Mouse (Mus musculus): Measurements from ENCODE around the gene Xpo5. TPM values are rescaled to one million over a fixed set of nuclear protein-coding genes. Genes with fewer than 3 reads are reported as not detected.

Gene Xpo5
- polyA plus RNA-seq, 1 experiment from 2014 or later: 43.4 TPM

DNA sequence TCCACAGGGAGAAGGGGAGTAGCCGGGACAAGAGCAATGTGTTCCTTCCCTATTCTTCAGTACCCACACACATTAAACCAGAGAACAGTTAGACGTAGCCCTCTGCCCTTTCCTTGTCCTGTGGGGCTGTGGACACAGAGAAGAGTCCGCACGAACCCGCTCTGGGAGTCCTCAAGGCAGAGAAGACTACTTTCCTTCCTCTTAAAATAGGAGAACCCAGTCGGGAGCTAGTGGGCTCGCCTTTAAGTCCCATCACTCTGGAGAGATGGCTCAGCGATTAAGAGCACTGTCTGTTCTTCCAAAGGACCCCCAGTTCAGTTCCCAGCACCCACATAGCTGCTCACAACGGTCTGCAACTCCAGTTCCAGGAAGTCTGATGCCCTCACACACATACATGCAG, 40.9 kb upstream of the Xpo5 start:
- Histone ChIP-seq H3K9ac (peak overlapping the region; percentile 74), H3K4me2 (replicated peaks) (peak overlapping the region; percentile 65), H3K27ac (no peak overlapping the region), H3K9me3 (ENCODE audit: control insufficient read depth, low read length) (no peaks in the 10 kb centered on the region), H3K36me3 (replicated peaks; ENCODE audit: control insufficient read depth, insufficient read depth) (peaks cover 36% of the 10 kb centered on the region), H3K27me3 (ENCODE audit: control insufficient read depth, insufficient read depth, low read length) (no peaks in the 10 kb centered on the region), H3K4me1 (replicated peaks; ENCODE audit: control insufficient read depth, insufficient read depth, low read length) (peaks cover 12% of the 10 kb centered on the region), H3K4me3 (replicated peaks; ENCODE audit: low read length) (peak overlapping the region; percentile 73)
- WGBS: 48% methylated on average over 9 of the region's 9 CpGs
- DNase-seq (ENCODE audit: low spot score) (no peak), ATAC-seq (ENCODE audit: low FRiP score) (no peak)

DNA sequence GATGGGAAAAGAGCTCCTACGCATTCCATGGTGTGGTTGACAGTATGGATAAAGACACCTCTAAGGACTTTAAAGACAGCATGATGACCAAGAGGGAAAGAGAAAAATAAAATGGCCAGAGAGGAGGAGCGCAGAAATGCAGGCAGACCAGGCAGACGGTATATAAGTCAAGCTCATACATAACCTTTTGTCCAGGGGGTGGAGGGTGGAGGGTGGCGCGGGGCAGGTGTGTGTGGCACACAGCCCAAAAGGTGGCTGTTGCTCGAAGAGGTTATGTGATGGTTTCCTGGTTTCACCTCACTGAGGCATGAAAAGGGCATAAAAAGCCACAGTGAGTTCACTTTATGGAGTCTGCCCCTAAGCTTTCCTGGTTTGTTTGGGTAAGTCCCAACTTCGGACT, 40.0 kb upstream of the Xpo5 start:
- Histone ChIP-seq H3K4me3 (replicated peaks; ENCODE audit: low read length) (no peak overlapping the region), H3K27me3 (ENCODE audit: control insufficient read depth, insufficient read depth, low read length) (no peaks in the 10 kb centered on the region), H3K9ac (no peak overlapping the region), H3K4me1 (replicated peaks; ENCODE audit: control insufficient read depth, insufficient read depth, low read length) (peaks cover 12% of the 10 kb centered on the region), H3K4me2 (replicated peaks) (no peak overlapping the region), H3K36me3 (replicated peaks; ENCODE audit: control insufficient read depth, insufficient read depth) (peaks cover 44% of the 10 kb centered on the region), H3K27ac (no peak overlapping the region), H3K9me3 (ENCODE audit: control insufficient read depth, low read length) (no peaks in the 10 kb centered on the region)
- ATAC-seq (ENCODE audit: low FRiP score) (no peak), DNase-seq (ENCODE audit: low spot score) (no peak)
- 96% methylated on average over 7 of the region's 7 CpGs for whole genome bisulfite sequencing

DNA sequence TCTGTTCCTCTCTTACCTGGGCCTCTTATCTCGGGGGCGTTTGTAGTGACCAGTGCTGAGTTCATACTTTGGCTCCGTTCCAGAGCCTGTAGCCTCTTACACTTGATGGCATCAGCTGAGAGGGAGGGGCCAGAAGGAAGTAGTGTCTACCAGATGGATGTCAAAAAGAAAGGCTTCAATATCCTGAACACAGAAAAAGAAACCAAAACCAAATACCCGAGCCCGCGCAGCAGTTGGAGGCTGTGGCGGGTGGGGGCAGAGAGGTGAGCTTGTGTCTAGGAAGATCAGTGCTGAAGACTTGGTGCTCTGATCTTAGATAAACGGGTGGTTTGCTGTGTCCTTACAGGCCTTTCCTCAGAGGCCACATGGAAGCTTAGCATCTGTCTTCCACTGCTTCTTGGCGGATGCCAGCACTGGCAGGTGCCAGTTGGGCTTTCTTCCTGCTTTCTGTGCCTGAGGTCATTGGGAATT, 39.6 kb upstream of the Xpo5 start:
- ATAC-seq (ENCODE audit: low FRiP score) (no peak), DNase-seq (ENCODE audit: low spot score) (no peak)
- 85% methylated on average over 9 of the region's 9 CpGs for WGBS
- H3K27ac ChIP-seq: no peak overlapping the region
- H3K36me3 ChIP-seq (replicated peaks; ENCODE audit: control insufficient read depth, insufficient read depth): peaks cover 48% of the 10 kb centered on the region
- peaks cover 12% of the 10 kb centered on the region for H3K4me1 ChIP-seq (replicated peaks; ENCODE audit: control insufficient read depth, insufficient read depth, low read length)
- no peak overlapping the region for H3K9ac ChIP-seq
- no peak overlapping the region for H3K4me2 ChIP-seq (replicated peaks)
- no peak overlapping the region for H3K4me3 ChIP-seq (replicated peaks; ENCODE audit: low read length)
- no peaks in the 10 kb centered on the region for H3K9me3 ChIP-seq (ENCODE audit: control insufficient read depth, low read length)
- no peaks in the 10 kb centered on the region for H3K27me3 ChIP-seq (ENCODE audit: control insufficient read depth, insufficient read depth, low read length)

DNA sequence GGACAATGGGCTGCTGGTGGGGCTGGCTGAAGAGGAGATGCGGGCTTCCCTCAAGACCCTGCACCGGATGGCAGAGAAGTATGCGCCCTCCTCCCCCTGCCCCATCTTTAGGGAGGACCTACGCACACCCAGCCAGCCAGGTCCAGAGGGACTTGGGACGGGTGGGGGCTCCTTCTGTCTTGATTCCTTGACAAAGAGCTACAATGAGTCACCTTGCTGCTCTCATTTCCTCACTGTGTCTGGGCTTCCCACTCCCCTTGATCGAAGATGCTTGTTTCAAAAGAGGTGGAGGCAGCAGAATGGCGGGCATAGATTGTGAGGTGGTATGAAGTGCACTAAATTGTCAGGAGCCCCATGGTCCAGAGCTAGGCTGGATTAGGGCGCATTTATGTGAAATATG, 38.3 kb upstream of the Xpo5 start:
- WGBS: 95% methylated on average over 8 of the region's 8 CpGs
- H3K9me3 ChIP-seq (ENCODE audit: control insufficient read depth, low read length): no peaks in the 10 kb centered on the region
- H3K27ac ChIP-seq: no peak overlapping the region
- H3K4me1 ChIP-seq (replicated peaks; ENCODE audit: control insufficient read depth, insufficient read depth, low read length): peaks cover 12% of the 10 kb centered on the region
- H3K36me3 ChIP-seq (replicated peaks; ENCODE audit: control insufficient read depth, insufficient read depth): peaks cover 62% of the 10 kb centered on the region
- ATAC-seq (ENCODE audit: low FRiP score) (no peak), DNase-seq (ENCODE audit: low spot score) (no peak)
- no peaks in the 10 kb centered on the region for H3K27me3 ChIP-seq (ENCODE audit: control insufficient read depth, insufficient read depth, low read length)
- no peak overlapping the region for H3K9ac ChIP-seq
- no peak overlapping the region for H3K4me2 ChIP-seq (replicated peaks)
- H3K4me3 ChIP-seq (replicated peaks; ENCODE audit: low read length): no peak overlapping the region

DNA sequence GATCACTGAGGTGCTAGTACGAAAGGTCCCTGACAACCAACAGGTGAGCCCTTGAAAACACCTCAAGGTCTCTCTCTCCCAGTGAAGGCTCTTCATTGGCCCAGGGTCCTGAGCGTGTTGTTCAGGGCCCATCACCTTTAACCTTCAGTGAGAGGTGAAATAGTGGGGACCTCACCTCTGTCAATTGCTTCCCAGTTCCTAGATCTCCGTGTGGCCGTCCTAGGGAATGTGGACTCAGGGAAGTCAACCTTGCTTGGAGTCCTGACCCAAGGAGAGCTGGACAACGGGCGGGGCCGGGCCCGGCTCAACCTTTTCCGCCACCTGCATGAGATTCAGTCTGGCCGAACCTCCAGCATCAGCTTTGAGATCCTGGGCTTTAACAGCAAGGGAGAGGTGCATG, 37.8 kb upstream of the Xpo5 start:
- H3K27me3 ChIP-seq (ENCODE audit: control insufficient read depth, insufficient read depth, low read length): no peaks in the 10 kb centered on the region
- no peaks in the 10 kb centered on the region for H3K9me3 ChIP-seq (ENCODE audit: control insufficient read depth, low read length)
- DNase-seq (ENCODE audit: low spot score) (no peak), ATAC-seq (ENCODE audit: low FRiP score) (no peak)
- peaks cover 11% of the 10 kb centered on the region for H3K4me1 ChIP-seq (replicated peaks; ENCODE audit: control insufficient read depth, insufficient read depth, low read length)
- no peak overlapping the region for H3K9ac ChIP-seq
- H3K4me2 ChIP-seq (replicated peaks): no peak overlapping the region
- no peak overlapping the region for H3K27ac ChIP-seq
- 93% methylated on average over 10 of the region's 10 CpGs for WGBS
- no peak overlapping the region for H3K4me3 ChIP-seq (replicated peaks; ENCODE audit: low read length)
- H3K36me3 ChIP-seq (replicated peaks; ENCODE audit: control insufficient read depth, insufficient read depth): peaks cover 66% of the 10 kb centered on the region

DNA sequence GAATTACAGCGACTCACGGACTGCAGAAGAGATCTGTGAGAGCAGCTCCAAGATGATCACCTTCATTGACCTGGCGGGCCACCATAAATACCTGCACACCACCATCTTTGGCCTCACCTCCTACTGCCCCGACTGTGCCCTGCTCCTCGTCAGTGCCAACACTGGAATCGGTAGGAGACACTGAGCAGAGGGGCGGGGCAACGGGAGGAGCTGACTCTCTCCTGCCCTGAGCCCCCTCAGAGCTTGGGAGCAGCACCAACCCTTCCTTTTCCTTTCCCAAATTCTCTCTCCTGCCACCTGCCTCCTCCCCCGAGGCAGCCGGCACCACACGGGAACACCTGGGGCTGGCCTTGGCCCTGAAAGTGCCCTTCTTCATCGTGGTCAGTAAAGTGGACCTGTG, 37.1 kb upstream of the Xpo5 start:
- peaks cover 9% of the 10 kb centered on the region for H3K4me1 ChIP-seq (replicated peaks; ENCODE audit: control insufficient read depth, insufficient read depth, low read length)
- H3K9me3 ChIP-seq (ENCODE audit: control insufficient read depth, low read length): no peaks in the 10 kb centered on the region
- H3K4me3 ChIP-seq (replicated peaks; ENCODE audit: low read length): no peak overlapping the region
- no peak overlapping the region for H3K9ac ChIP-seq
- no peak overlapping the region for H3K4me2 ChIP-seq (replicated peaks)
- 90% methylated on average over 12 of the region's 12 CpGs for WGBS
- H3K27ac ChIP-seq: no peak overlapping the region
- no peaks in the 10 kb centered on the region for H3K27me3 ChIP-seq (ENCODE audit: control insufficient read depth, insufficient read depth, low read length)
- no peak for ATAC-seq (ENCODE audit: low FRiP score)
- H3K36me3 ChIP-seq (replicated peaks; ENCODE audit: control insufficient read depth, insufficient read depth): peaks cover 69% of the 10 kb centered on the region
- no peak for DNase-seq (ENCODE audit: low spot score)

DNA sequence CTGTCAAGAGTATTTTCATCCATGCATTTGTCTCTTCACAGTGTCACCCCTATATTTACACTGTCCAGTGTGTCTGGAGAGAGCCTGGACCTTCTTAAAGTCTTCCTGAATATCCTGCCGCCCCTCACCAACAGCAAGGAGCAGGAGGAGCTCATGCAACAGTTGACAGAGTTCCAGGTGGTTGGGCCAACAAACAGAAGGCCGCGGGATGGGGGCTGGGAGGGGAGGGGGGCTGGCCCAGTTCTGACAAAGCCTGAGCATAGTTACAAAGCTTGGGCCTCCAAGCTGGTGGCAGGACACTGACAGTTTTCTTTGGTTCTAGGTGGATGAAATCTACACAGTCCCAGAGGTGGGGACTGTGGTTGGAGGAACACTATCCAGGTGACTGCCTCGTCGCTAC, 36.3 kb upstream of the Xpo5 start:
- Histone ChIP-seq H3K9ac (no peak overlapping the region), H3K4me2 (replicated peaks) (no peak overlapping the region), H3K9me3 (ENCODE audit: control insufficient read depth, low read length) (no peaks in the 10 kb centered on the region), H3K4me3 (replicated peaks; ENCODE audit: low read length) (no peak overlapping the region), H3K27me3 (ENCODE audit: control insufficient read depth, insufficient read depth, low read length) (no peaks in the 10 kb centered on the region), H3K36me3 (replicated peaks; ENCODE audit: control insufficient read depth, insufficient read depth) (peaks cover 75% of the 10 kb centered on the region), H3K4me1 (replicated peaks; ENCODE audit: control insufficient read depth, insufficient read depth, low read length) (peaks cover 9% of the 10 kb centered on the region), H3K27ac (no peak overlapping the region)
- 89% methylated on average over 5 of the region's 5 CpGs for WGBS
- ATAC-seq (ENCODE audit: low FRiP score): no peak
- no peak for DNase-seq (ENCODE audit: low spot score)

DNA sequence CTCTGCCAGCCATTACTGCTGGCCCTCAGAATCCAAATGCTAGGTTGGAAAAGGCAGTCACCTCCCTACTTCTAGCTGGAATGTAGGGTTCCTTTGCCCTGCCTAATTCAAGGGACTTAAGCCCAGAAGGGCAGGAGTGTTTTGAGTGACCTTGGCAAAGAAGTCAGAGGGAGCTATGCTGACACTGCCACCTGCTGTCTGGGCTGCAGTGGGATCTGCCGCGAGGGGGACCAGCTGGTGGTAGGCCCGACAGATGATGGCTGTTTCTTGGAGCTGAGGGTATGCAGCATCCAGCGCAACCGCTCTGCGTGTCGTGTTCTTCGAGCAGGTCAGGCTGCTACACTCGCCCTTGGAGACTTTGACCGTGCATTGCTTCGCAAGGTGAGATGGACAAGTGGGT, 35.6 kb upstream of the Xpo5 start:
- DNase-seq (ENCODE audit: low spot score) (no peak), ATAC-seq (ENCODE audit: low FRiP score) (no peak)
- Histone ChIP-seq H3K9ac (no peak overlapping the region), H3K36me3 (replicated peaks; ENCODE audit: control insufficient read depth, insufficient read depth) (peaks cover 81% of the 10 kb centered on the region), H3K4me1 (replicated peaks; ENCODE audit: control insufficient read depth, insufficient read depth, low read length) (peaks cover 2% of the 10 kb centered on the region), H3K27ac (no peak overlapping the region), H3K4me3 (replicated peaks; ENCODE audit: low read length) (no peak overlapping the region), H3K9me3 (ENCODE audit: control insufficient read depth, low read length) (no peaks in the 10 kb centered on the region), H3K27me3 (ENCODE audit: control insufficient read depth, insufficient read depth, low read length) (no peaks in the 10 kb centered on the region), H3K4me2 (replicated peaks) (no peak overlapping the region)
- 84% methylated on average over 11 of the region's 11 CpGs for WGBS

DNA sequence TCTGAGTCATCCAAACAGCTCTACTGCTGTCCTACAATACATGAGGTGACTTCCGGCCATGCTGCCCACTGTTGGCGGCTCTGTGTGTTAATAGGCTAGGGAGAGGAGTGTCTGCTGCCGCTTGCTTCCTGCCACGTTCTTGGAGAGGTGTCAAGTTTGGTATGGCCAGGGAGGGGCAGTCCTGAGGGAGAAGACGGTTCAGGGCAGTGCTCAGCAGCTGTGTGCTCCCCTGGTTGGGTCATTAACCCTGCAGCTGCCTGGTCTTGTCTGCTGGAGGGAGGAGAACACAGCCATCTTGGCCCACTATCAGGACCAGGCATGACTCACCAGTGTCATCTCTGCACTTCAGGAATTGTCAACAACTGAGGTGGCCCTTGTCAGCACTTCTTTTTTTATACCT, 34.3 kb upstream of the Xpo5 start:
- no peak overlapping the region for H3K4me3 ChIP-seq (replicated peaks; ENCODE audit: low read length)
- no peak overlapping the region for H3K4me2 ChIP-seq (replicated peaks)
- WGBS: 53% methylated on average over 5 of the region's 5 CpGs
- H3K27ac ChIP-seq: no peak overlapping the region
- peaks cover 90% of the 10 kb centered on the region for H3K36me3 ChIP-seq (replicated peaks; ENCODE audit: control insufficient read depth, insufficient read depth)
- ATAC-seq (ENCODE audit: low FRiP score) (no peak), DNase-seq (ENCODE audit: low spot score) (no peak)
- H3K9me3 ChIP-seq (ENCODE audit: control insufficient read depth, low read length): no peaks in the 10 kb centered on the region
- no peaks in the 10 kb centered on the region for H3K27me3 ChIP-seq (ENCODE audit: control insufficient read depth, insufficient read depth, low read length)
- no peak overlapping the region for H3K9ac ChIP-seq
- no peaks in the 10 kb centered on the region for H3K4me1 ChIP-seq (replicated peaks; ENCODE audit: control insufficient read depth, insufficient read depth, low read length)

DNA sequence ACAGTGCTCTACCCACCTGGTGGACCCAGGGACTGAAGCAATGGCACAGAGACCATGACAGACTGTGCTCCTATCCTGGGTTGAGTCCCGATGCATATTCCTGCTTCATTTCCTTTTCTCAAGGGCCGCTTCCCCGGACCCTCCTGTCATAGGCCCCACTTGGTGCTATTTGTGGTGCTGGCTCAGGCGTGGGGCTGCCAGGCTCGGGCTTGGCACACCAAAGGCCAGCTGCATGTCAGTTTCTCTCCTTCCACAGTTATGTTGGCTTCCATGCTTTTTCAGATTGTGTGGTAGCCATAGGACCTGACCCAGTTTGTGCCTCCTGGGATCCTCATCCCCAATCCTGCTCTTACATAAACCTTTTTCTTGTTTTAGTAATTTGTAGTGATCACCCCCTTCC, 33.8 kb upstream of the Xpo5 start:
- no peak for DNase-seq (ENCODE audit: low spot score)

More for the DNA sequence above, 33.8 kb upstream of the Xpo5 start:
- no peaks in the 10 kb centered on the region for H3K27me3 ChIP-seq (ENCODE audit: control insufficient read depth, insufficient read depth, low read length)
- peaks cover 90% of the 10 kb centered on the region for H3K36me3 ChIP-seq (replicated peaks; ENCODE audit: control insufficient read depth, insufficient read depth)
- WGBS: 90% methylated on average over 5 of the region's 5 CpGs
- no peak overlapping the region for H3K9ac ChIP-seq
- no peak overlapping the region for H3K27ac ChIP-seq
- H3K9me3 ChIP-seq (ENCODE audit: control insufficient read depth, low read length): no peaks in the 10 kb centered on the region
- no peak overlapping the region for H3K4me2 ChIP-seq (replicated peaks)
- H3K4me1 ChIP-seq (replicated peaks; ENCODE audit: control insufficient read depth, insufficient read depth, low read length): no peaks in the 10 kb centered on the region
- H3K4me3 ChIP-seq (replicated peaks; ENCODE audit: low read length): no peak overlapping the region
- ATAC-seq (ENCODE audit: low FRiP score): no peak
